Mouse (Mus musculus) left cerebral cortex, adult 18-20 months (tissue): ENCODE measurements at regions not wholly inside any gene's neighbourhood (a gene's known extent, or its start where the extent isn't known, plus 50 kb on each side); places are given as distances from the start of the nearest gene placed in this dataset.

Source experiments
- DNase-seq, 2 experiments: peaks; one replicate each; pipeline ENCODE4 v3.0.0; 2021 to 2022; ENCODE audit warnings: low spot score in 2 of 2, mixed read lengths in 1 of 2

DNA sequence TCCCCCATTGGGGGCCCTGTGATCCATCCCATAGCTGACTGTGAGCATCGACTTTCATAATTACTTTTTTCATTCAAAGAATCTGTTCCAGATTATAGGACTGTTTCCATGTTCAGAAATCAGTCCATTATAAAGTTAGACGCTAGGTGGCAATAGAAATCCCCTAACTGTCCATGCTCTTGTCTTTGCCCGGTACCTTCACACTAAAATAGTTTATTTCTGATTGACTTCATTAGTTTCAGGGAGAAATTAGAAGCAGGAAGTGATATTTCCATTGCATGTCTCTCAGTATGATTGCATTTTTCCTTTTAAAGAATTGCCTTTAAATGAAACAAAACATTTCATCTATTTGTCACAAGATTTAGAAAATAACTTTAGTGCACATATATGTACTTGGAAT, 131.7 kb downstream of the Fbxo8 start:
- no peak for DNase-seq

DNA sequence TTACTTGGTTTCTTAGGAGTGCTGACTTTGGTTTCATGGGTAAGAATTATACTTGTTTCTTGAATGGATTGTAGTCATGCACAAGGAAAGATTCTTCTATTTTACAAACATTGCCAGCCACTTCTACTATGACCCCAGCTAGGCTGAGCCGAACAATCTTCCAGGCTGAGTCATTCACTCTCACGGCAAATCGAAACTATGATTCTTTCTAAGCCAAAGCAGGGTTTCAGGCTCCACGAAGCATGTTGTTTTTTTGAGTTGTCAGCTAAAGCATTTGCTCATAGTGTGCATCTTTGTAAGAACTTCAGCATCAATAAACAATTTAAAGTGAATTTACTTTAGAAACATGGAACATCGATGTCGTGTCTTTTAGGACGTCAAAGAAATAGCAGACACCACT, 133.5 kb downstream of the Fbxo8 start:
- DNase-seq: no peak

DNA sequence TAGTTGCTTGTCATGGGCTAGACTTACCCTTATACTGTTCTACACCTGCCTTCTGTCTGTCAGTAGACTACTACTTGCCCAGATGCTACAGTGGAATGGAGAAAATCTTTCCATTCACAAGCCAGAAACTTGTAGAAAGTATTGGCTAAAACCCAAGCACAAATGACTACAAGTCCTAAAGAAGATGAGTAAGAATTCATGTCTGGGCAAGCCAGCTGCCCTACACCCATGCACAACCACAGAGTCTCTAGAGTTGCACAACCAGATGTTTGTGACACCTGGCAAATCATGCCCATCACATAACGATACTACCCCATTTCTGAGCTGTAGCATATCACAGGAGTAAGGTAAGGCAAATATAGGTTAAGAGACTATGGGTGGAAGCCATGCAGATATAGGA, 144.5 kb downstream of the Fbxo8 start:
- DNase-seq: no peak

DNA sequence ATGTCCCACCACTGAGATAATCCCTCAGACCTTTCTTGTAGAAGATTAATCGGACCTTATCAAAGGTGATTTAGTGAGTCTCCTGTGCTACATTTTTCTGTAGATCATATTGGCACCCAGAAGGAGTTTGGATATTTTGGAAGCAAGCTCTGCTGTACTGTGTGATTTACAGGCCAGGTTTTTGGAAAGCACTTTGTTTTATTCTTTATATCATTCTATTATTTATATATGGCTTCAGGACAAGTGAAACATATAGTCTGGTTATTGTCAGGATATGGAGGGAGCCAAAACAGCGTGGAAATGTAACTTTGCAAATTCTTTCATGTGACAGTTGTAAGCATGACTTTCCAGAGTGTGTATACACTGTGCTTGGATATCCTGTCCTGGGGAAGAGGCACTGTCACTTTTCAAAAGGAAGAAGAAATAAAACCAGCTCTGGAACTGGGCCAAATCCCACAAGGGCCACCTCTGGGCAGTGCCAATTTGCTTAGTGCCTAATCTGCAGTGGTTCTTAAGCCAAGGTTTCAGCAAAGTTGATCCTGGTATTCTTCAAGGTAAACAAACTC, 149.8 kb downstream of the Fbxo8 start:
- DNase-seq: no peak

DNA sequence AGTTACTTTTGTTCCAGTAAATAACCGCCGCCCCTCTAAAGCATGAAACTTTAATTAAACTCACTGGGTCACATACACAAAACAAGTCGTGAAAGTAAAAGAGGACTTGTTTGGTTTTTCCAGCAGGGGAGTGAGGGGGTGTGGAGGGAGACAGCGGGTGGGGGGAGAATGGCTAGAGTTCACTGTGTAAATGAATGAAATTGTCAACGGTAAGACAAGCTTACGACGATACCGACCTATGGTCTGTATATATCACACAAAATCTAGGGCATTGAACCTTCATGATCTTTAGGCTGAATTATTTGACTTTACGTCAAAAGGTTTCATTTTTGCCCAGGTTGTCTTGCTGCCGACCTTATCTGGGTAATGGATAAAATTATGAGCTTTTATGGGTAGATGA, 155.5 kb downstream of the Fbxo8 start:
- DNase-seq: no peak

DNA sequence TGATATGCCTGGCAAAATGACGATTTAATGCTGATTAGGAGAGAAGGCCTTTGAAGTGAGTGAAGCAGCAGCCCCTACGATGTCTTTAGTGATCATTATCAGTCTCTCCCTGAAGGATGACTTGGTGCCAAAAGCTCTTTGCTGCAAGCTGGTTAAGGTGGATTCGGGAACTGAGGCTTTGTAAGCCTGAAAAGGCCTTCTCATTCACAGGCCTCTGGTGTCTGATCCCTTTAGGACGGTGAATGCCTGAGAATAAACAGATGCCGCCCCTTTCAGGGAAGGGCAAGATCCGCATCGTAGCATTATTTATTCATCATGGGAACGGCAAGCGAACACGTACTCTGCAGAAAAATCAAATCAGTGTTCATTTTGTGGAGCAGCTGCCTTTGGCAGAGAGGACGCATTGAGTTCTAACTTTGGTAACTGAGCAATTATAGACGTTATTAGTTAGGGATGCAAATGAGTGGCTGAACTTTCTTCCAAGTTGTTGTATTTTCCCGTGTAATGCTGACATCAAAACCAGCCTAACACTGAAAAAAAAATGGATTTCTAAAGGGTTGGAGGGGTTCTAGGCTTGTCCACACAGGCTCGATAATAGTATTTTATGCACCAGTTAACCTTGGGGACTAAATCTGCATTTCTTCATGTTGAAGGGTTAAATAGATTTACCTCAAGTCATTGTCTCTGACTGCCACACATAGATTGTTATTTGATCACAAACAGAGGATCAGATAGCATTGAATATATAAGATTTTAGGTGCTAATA, 156.2 kb downstream of the Fbxo8 start:
- DNase-seq: no peak

DNA sequence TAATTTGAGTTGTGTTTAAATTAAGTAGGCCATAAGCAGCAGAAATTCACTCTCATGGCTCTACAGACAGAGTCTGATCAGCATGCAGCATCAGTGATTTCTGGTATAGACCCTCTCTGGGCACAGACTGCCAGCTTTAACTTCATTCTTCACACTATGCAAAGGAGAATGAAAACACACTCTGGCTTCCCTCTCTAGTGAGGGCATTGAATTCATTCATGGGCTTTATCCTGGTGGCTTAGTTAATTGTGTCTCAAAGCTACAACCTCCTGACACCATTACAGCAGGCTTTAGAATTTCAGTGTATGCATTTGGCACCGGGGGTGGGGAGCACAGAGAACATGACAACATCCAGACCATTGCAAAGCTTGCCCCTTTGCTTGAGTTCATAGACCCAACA, 169.1 kb downstream of the Fbxo8 start:
- DNase-seq: no peak

DNA sequence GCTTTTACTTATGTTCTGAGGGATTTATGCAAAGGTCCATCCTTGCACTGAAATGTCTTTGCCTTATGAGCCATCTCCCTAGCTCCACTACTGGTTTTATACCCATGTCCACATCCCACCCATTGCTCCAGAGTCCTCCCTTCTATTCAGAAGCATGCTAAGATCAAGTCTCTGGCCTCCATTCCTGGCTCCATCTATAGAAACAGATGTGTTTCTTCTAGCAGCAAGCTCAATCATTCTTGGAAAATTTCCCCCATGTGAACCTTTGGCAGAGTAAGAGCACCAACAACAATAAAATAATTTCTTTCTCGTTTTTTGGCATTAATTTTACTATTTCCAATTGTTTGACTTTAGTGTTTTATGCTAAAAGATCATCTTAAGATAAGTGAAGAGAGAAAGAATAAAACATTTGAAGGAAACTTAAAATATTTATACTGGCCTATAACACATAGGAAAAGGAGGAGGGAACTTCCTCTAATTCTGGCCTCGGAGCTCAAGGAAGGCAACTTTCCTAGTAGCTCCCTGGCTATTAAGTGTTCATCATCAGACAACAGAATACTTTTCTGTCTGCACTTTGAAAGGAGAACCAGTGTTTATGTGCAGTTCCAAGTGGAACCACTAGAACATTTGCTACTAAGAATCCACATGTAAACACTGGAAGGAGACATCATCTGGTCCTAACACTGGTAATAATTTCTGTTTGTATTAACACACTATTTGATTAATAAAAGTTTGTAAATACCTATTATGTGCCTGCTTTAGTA, 171.8 kb downstream of the Fbxo8 start:
- no peak for DNase-seq

DNA sequence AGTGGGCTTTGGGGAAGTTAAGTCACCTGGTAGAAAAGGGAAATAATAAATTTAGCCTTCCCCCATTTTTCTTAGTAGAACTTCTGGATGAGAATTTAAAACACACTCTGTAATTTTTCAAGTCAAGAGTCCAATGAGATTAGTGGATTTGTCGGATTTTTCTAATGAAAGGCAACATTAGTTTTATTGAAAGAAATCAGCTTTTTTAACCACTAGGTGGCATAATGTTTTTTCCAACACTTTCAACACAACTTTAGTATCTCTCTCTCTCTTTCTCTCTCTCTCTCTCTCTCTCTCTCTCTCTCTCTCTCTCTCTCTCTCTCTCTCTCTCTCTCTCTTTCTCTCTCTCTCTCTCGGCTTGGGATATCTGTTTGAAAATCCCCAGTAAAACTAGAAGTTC, 173.7 kb downstream of the Fbxo8 start:
- DNase-seq: no peak

DNA sequence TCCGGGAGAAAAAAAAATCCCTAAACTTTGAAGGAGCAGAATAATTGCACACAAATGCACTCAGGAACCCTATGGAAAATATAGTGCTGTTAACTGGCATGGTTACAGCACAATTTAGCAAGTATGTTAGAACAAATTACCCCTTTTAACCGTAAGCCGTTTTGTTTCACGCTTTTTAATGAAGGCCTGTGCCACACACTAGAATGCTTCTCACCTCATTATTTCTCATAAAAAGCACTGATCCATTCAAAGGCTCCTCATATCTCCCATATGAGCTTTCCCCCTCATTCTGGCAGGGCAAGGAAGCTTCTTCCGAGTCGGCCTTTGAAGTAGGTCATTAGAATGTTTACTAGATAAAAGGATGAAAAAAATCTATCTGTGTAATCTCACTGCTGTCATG, 182.4 kb downstream of the Fbxo8 start:
- DNase-seq: no peak

DNA sequence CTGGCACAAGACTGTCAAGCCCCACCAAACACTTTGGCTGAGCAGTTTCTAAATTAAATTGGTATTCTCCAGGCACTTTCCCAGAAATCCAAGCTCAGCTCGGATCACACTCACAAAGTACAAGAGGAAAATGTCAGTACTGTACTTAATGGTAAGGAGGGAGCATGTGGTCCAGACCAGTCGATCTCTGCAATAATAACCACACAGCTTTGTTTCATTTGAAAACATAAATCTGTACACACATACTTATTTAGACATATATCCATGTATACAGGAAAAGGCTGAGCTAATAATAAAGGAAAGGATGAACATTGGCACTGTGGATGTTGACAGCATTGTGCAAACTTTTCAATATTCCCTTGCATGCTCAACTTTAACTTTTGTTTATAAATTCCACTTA, 184.1 kb downstream of the Fbxo8 start:
- no peak for DNase-seq

DNA sequence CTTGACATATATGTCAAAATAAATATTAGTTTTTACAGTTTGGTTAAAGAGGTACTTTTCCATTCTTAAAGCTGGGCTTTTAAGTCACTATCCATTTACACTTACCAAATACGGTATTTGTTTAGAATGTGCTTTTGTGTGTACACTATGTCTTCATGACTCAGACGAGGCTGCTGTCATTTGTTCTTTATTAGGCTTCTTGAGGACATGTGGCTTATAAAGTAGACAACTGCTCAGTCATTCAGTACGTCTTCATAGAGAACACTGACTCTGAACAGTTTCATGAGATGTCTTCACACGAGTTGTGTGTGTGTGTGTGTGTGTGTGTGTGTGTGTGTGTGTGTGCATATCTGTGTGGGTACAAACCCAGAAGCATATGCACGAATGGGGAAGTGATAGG, 216.1 kb downstream of the Fbxo8 start:
- DNase-seq: no peak

DNA sequence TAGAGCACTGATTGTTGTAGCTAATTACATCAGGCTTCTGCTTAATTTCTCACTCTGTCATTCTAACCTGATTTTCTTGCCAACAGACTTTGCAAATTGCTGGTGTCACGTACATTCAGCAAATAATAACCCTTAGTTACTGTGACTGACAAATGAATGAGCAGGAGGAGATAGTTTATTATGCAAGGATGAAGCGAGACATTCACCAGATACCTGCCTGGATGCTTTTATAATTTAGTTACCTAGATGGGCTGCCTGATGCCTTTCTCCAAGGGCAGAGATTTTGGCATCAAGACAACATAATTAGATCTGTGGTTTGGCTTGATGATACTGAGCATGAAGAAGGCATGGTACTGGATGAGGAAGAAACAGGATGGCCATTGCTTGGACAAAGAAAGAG, 233.6 kb downstream of the Fbxo8 start:
- DNase-seq: no peak

DNA sequence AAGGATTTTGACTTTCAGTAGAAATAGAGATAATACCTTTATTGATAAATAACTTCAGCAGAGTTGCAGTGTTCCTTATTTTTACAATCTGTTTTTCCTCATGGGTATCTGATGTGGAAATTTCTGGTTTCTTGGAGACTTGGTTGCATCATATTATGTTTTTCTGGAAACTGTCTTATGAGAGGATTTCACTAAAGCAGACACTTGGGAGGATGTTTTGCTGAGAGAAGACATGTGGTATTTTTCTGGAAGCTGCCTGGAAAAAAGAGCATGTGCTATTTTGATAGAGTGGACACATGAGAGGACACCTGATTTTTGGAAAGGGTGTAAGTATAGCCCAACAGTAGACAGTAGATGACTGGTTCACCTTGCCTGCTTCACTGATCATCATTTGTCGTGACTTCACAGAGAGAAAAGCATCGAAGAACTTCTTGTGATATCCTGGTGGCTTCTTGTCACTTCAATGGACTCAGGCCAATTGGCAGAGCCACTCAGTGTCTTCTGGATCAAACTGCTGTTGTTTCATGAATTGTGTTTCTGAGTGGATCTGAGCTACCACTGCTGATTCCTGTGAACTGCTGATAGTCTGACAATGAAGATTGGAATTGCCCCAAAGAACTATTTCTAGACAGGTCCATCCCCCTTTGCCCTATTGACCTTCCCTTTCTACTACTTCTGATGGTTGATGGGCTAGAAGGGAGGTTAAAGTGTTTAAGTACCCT, 238.8 kb downstream of the Fbxo8 start:
- no peak for DNase-seq

DNA sequence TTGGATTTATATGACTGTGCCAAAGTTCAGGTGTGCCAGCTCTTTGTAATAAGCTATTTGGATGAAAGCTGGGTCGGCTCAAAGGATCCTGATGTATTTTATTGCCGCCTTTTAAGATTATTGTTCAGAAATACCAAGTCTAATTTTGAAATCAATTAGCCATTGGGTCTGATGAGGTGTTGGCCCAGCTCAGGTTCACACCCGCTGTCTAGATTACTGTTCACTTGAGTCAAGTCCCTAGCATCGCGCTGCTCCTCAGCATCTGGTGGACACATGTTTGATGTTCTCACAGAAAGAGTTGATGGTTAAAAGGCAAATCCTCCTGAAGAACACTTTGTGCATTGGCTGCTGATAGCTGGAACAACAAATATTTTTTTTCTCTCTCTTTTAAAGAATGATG, 281.8 kb downstream of the Fbxo8 start:
- DNase-seq: no peak

DNA sequence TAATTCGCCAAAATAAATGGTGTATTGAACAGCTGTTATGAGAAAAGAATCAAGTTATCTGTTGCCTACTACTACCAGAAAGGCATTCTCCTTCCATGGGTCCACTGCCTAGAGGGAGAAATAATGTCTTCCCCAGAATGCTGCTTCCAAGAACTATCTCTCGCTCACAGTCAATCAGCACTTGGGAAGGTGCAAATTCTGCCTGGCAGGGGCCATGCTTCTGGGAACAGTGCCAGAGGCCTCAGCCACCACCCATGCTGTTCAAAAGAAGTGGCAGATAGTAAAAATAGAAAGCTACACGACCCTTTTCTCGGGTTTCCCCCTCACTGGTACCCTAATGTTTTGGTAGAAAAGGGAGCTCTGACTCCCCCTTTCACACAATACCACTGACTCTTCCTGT, 282.2 kb downstream of the Fbxo8 start:
- DNase-seq: no peak

DNA sequence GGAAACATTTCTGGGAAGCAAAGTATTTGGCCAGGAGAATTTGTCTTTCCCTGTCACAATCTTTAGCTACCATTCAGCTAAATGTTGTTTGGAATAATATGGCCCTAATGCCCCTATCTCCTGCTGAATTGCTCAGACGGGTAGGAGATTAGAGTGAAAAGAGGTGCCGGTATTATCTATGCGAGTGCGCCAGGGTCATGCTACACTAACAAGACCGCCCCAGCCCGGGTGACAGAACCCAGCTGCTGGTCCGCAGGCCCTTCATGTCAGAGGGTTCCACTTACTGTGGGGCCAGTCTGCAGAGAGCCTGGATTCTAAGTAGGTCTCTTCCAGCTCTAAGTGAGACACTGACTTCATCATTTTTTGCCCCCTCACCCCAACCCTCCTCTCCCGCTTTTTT, 332.6 kb downstream of the Fbxo8 start:
- DNase-seq: no peak

DNA sequence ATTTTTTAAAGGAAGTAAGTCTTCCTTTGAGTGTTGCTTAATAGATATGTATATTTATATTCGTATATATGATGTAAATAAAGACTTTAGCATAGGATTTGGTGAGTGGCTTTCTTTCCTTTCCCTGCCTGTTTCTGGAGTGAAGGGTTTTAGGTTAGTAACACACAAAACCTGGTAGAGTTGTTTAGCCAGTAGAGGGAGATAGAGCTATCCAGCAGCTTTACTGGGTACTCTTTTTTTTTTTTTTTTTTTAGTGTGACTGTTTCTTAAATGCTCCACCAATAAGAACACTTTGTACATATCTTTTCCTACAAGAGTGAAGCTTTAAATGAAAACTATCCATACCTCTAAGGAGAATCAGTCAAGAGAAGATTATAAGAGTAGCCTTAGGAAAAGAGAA, 333.3 kb downstream of the Fbxo8 start:
- DNase-seq: no peak

DNA sequence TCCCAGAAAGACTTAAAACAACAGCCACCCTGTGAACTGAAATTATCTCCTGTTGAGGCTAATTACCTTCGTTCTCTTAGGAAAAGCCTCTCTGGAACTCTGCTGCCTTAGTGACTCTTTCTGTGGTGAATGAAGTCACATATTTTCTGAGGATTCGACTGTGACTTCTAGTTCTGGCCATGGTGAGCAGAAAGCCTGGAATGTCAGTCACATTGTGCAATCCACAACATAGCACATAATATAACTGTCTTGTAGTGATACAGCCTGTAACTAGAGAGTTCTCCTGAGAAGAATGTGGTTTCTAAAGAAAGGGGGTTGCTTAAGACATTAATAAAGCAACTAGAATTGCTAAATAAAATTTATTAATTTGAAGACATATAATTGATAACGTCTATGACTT, 342.7 kb downstream of the Fbxo8 start:
- DNase-seq: no peak

DNA sequence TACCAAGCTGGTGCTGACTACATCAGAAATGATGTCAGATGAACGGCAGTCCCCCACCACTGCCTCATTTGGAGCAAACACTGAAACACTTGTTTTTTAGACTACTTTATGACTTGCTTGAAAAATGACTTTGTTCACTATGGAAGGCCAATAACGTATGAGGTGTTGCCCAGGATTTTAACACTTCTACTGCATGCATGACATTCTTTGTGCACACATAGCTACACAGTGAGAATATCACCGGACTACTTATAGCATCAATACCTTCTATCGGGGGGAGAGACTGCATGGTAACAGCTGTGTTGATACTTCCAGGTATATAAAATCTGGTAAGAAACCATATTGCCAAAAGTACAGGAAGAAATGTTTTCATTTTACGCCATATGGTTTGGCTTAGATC, 364.5 kb downstream of the Fbxo8 start:
- no peak for DNase-seq

DNA sequence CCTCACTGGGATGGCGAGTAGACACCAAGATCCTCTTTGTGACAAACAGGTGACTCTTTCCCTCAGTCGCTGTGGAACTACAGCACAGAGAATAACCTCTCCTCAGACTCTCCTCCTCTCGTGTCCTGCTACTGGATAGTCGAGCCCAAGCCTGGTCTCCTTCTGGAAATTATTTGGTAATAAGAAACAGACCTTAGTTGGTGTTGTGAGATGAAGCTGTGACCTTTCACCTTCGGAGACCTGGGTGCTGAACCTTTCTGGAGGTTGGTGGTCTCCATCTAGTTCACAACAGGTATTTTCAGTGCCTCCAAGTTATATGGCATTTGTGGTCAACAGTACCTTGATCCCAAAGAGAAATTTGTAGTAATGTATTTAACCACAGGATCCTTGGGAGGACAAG, 365.1 kb downstream of the Fbxo8 start:
- DNase-seq: no peak

DNA sequence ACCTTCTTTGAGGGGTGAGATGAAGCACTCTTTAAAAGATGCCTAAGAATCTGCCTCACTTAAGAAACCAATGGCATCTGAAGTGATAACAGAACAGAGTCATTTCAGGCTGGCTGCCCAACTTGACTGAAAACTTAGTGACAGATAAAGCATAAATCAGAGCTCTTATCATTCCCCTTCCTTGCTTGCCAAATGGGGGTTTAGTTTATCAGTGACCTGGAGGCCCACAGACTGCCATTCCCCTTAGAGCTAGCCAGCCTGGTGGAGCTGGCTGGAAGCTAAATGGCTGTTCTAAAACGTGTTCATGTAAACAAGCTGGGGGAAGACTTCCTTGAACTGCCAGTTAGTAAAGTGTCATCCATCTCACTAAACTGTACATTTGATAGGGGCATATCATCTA, 373.8 kb downstream of the Fbxo8 start:
- DNase-seq: no peak
